In genomic region chr6:124477922-124478651, GRCm38 (mm10) we compare ENCODE assay signal across 8 mouse cellular contexts. TPM values are rescaled to one million over a fixed set of nuclear protein-coding genes. Genes with fewer than 3 reads are reported as not detected.
A peak's percentile ranks its signal among the peaks of the same experiment; 100 is the strongest.
DNase-seq lines count a peak whose midpoint lies in the region; ATAC-seq lines count a peak whose summit lies in the region.

No protein-coding gene starts in this region.

- H3K36me3 ChIP-seq in heart, embryonic 11.5 days (ENCODE audit: control insufficient read depth, insufficient read depth, low read length), result no peaks in the 10 kb centered on the region
- H3K36me3 ChIP-seq in lung, embryonic 15.5 days, result no peaks in the 10 kb centered on the region

- peaks cover 8% of the 10 kb centered on the region for H3K4me1 ChIP-seq in heart, embryonic 11.5 days (ENCODE audit: control insufficient read depth, insufficient read depth, low read length)
- peaks cover 12% of the 10 kb centered on the region; the same call in 1 of the 2 replicates for H3K4me1 ChIP-seq in lung, embryonic 15.5 days

- no peak overlapping the region for H3K9ac ChIP-seq in heart, embryonic 11.5 days (ENCODE audit: low read depth, low read length)
- no peak overlapping the region for H3K9ac ChIP-seq in lung, embryonic 15.5 days

- no peaks in the 10 kb centered on the region for H3K27me3 ChIP-seq in heart, embryonic 11.5 days (ENCODE audit: control insufficient read depth, insufficient read depth, low read length)
- H3K27me3 ChIP-seq in lung, embryonic 15.5 days, result no peaks in the 10 kb centered on the region

- no peak overlapping the region for H3K4me3 ChIP-seq in heart, embryonic 11.5 days (ENCODE audit: low read depth, low read length)
- H3K4me3 ChIP-seq in lung, embryonic 15.5 days, result no peak overlapping the region

- H3K4me2 ChIP-seq in heart, embryonic 11.5 days, result peak overlapping the region; percentile 25
- peak overlapping the region; percentile 14; the same call in 1 of the 2 replicates for H3K4me2 ChIP-seq in lung, embryonic 15.5 days

- intact Hi-C loops in left cerebral cortex, postnatal 4 days (cut with DNase I), result no loop called here

- no peaks in the 10 kb centered on the region for H3K9me3 ChIP-seq in heart, embryonic 11.5 days (replicated peaks; ENCODE audit: control insufficient read depth, low read length)
- no peaks in the 10 kb centered on the region for H3K9me3 ChIP-seq in lung, embryonic 15.5 days

- peak; percentile 35 for DNase-seq in urinary bladder, postnatal 25 days (ENCODE audit: low spot score)
- DNase-seq in urinary bladder, adult 2 months (ENCODE audit: low spot score), result no peak
- DNase-seq in cerebellum, adult 11 months, result no peak
- no peak for DNase-seq in left cerebral cortex, postnatal 4 days
- no peak for DNase-seq in frontal cortex, postnatal 36 days (ENCODE audit: low spot score in 2 of 2)
- DNase-seq in right cerebral cortex, postnatal 4 days, result no peak

- WGBS in heart, embryonic 11.5 days (ENCODE audit: insufficient replicate concordance), result 46% methylated on average over 17 of the region's 17 CpGs
- 31% methylated on average over 17 of the region's 17 CpGs for WGBS in lung, embryonic 15.5 days

- ATAC-seq in heart, embryonic 11.5 days (replicated peaks; ENCODE audit: insufficient number of reproducible peaks, low FRiP score, low TSS enrichment), result no peak
- peak; percentile 53; the same call in 1 of the 2 replicates for ATAC-seq in lung, embryonic 15.5 days (ENCODE audit: borderline replicate concordance, extremely low read depth, low FRiP score, low TSS enrichment)

- H3K27ac ChIP-seq in heart, embryonic 11.5 days (ENCODE audit: low read depth, low read length), result no peak overlapping the region
- no peak overlapping the region for H3K27ac ChIP-seq in lung, embryonic 15.5 days

RNA-seq across cellular contexts. Expression of gene Clstn3, which starts 13.5 kb away (rescaled TPM):
- 1.4 and 1.6 TPM in 2 replicates for polyA plus RNA-seq in urinary bladder, adult 2 months (2012; rRNA removed)
- polyA plus RNA-seq in heart, embryonic 11.5 days (2014; fragmentation: Nextera tagmentation; extraction: Ambion mirVana), result 1.6 and 1.8 TPM in 2 replicates
- polyA plus RNA-seq in lung, embryonic 15.5 days (2015; fragmentation: Nextera tagmentation; extraction: Ambion mirVana), result 2.7 and 2.8 TPM in 2 replicates
- 100 to 1,000 TPM; 173 to 211 TPM for total RNA-seq in left cerebral cortex, postnatal 4 days (2021)

RNA-seq across cellular contexts. Expression of gene C1rl, which starts 14.8 kb away (rescaled TPM):
- polyA plus RNA-seq in urinary bladder, adult 2 months (2012; rRNA removed), result 5.0 and 6.3 TPM in 2 replicates
- polyA plus RNA-seq in heart, embryonic 11.5 days (2014; fragmentation: Nextera tagmentation; extraction: Ambion mirVana), result 0.16 and 0.35 TPM in 2 replicates
- polyA plus RNA-seq in lung, embryonic 15.5 days (2015; fragmentation: Nextera tagmentation; extraction: Ambion mirVana), result 0.49 and 0.52 TPM in 2 replicates
- under 1 TPM; 0.18 to 0.20 TPM for total RNA-seq in left cerebral cortex, postnatal 4 days (2021)

RNA-seq across cellular contexts. Expression of gene C1ra, which starts 34.1 kb away (rescaled TPM):
- 74.5 and 121 TPM in 2 replicates for polyA plus RNA-seq in urinary bladder, adult 2 months (2012; rRNA removed)
- polyA plus RNA-seq in heart, embryonic 11.5 days (2014; fragmentation: Nextera tagmentation; extraction: Ambion mirVana), result 0.09 and 0.21 TPM in 2 replicates
- 3.1 and 4.6 TPM in 2 replicates for polyA plus RNA-seq in lung, embryonic 15.5 days (2015; fragmentation: Nextera tagmentation; extraction: Ambion mirVana)
- total RNA-seq in left cerebral cortex, postnatal 4 days (2021), result under 1 TPM; 0.38 to 0.62 TPM

Comparison
In these comparisons a context has a peak if more than half of its experiments do, and no peak if none do; other contexts are left out.
1. RNA of gene C1ra, which starts 34.1 kb away (polyA plus RNA-seq): 74.5 to 121 TPM in urinary bladder, adult 2 months; 3.1 to 4.6 TPM in lung, embryonic 15.5 days and 0.09 to 0.21 TPM in heart, embryonic 11.5 days; every median in the first group is over 10 times any median in the second.